Mouse (Mus musculus) intestine, embryonic 14.5 days (tissue): Measurements from ENCODE around the gene Zbtb16. TPM values are rescaled to one million over a fixed set of nuclear protein-coding genes. Genes with fewer than 3 reads are reported as not detected.
A peak's percentile ranks its signal among the peaks of the same experiment; 100 is the strongest.

Experiments
- ATAC-seq: fragments of 200-750 bp; cut with Nextera tagmentation; replicated peaks from 2 replicates; pipeline ENCODE4 v1.8.0; 2017; ENCODE audit warnings: low read depth, moderate number of reproducible peaks, moderate TSS enrichment, moderate library complexity; ENCODE audit not compliant: low FRiP score, low TSS enrichment
- DNase-seq: peaks from one replicate; pipeline ENCODE4 v3.0.0-alpha.2; 2018; ENCODE audit warnings: low spot score
- H3K27ac ChIP-seq: fragments of 300-500 bp; sonication (generic); 2 replicates; pipeline ENCODE4 v1.5.1; 2014; ENCODE audit warnings: low read depth, mild to moderate bottlenecking, control low read depth
- H3K27me3 ChIP-seq: fragments of 300-500 bp; sonication (generic); replicated peaks from 2 replicates; pipeline ENCODE4 v1.6.1; 2014; ENCODE audit warnings: low read length, control low read depth; ENCODE audit not compliant: control insufficient read depth, insufficient read depth
- H3K36me3 ChIP-seq: fragments of 300-500 bp; sonication (generic); 2 replicates; pipeline ENCODE4 v1.6.1; 2014; ENCODE audit warnings: low read length, control low read depth; ENCODE audit not compliant: control insufficient read depth, insufficient read depth
- H3K4me1 ChIP-seq: fragments of 300-500 bp; sonication (generic); replicated peaks from 2 replicates; pipeline ENCODE4 v1.6.1; 2014; ENCODE audit warnings: low read length, control low read depth, mixed read lengths; ENCODE audit not compliant: control insufficient read depth, insufficient read depth
- H3K4me2 ChIP-seq: fragments of 300-500 bp; sonication (generic); 2 replicates; pipeline ENCODE4 v1.6.1; 2014; ENCODE audit warnings: low read length
- H3K4me3 ChIP-seq: fragments of 300-500 bp; sonication (generic); 2 replicates; pipeline ENCODE4 v1.5.1; 2014; ENCODE audit warnings: low read depth, low read length, control low read depth, mixed read lengths
- H3K9ac ChIP-seq: fragments of 300-500 bp; sonication (generic); 2 replicates; pipeline ENCODE4 v1.6.1; 2014; ENCODE audit warnings: mild to moderate bottlenecking, low read length
- H3K9me3 ChIP-seq: fragments of 300-500 bp; sonication (generic); 2 replicates; pipeline ENCODE4 v1.6.1; 2016; ENCODE audit warnings: low read length, control low read depth; ENCODE audit not compliant: control insufficient read depth
- WGBS: fragments of 180-500 bp; shearing (Covaris S2); extraction: QIAGEN DNeasy Blood & Tissue Kit; methylation state at CpG from one replicate; pipeline ENCODE4 v1.1.7; 2014; 5-methylcytosine and 5-hydroxymethylcytosine counted together
- polyA plus RNA-seq: library from polyadenylated mRNA; unstranded; fragments of >200 nt; fragmentation: Nextera tagmentation; extraction: Ambion mirVana; gene quantifications from 2 replicates; pipeline ENCODE4 v1.2.1, GENCODE M21; 2014

Gene Zbtb16
- polyA plus RNA-seq, 1 experiment from 2014 or later, result 2.4 TPM

DNA sequence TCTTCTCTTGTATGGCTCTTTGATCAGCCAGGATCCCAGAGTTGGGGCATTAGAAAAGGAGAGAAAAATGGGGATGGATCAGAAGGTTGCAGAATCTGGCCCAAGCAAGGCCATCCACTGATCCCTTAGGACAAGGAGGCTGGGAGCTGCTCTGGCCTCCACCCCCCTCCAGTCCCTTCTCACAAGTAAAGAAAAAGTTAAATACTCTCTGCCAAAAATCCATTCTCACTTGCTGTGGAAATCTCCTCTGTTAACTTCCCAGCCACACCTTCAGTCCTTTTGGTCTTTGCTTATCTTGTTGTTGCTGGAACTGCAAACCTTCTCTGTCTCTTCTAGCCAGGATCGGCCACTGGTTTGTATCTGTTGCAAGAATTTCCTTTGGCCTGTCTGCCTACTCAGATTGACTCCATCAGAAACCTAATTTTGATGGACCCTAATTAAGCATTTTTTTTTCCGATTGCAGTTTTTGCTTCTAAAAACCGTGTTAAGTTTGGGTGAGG lies 218.5 kb downstream of the Zbtb16 start:
- no peak overlapping the region for H3K27ac ChIP-seq
- 82% methylated on average over 3 of the region's 3 CpGs for WGBS
- no peak for ATAC-seq

DNA sequence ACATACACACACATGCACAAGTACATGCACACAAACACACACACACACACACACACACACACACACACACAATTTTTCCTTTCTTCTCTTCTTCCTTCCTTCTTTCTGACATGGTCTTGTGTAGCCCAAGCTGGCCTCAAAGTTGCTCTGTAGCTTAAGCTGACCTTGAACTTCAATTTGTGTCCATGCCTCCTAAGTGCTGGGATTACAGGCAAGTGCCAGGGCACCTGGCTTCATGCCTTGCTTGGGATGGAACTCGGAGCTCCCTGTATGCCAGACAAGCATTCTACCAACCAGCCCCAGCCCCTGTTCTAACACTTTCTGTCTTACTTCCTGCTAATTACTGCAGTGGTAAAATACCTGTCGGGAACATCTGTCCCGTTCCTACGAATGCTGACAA lies 222.8 kb downstream of the Zbtb16 start:
- Histone ChIP-seq H3K27me3 (no peaks in the 10 kb centered on the region), H3K27ac (no peak overlapping the region), H3K4me2 (no peak overlapping the region), H3K4me3 (no peak overlapping the region), H3K9ac (no peak overlapping the region), H3K36me3 (no peaks in the 10 kb centered on the region), H3K9me3 (no peaks in the 10 kb centered on the region), H3K4me1 (no peaks in the 10 kb centered on the region; the same call in 1 of the 2 replicates)
- WGBS, result 86% methylated on average over 4 of the region's 4 CpGs
- no peak for DNase-seq
- ATAC-seq, result no peak

More for the DNA sequence above, 218.5 kb downstream of the Zbtb16 start:
- no peaks in the 10 kb centered on the region for H3K36me3 ChIP-seq
- no peak overlapping the region for H3K4me2 ChIP-seq
- H3K27me3 ChIP-seq, result no peaks in the 10 kb centered on the region
- no peak overlapping the region for H3K9ac ChIP-seq
- no peaks in the 10 kb centered on the region for H3K9me3 ChIP-seq
- H3K4me1 ChIP-seq, result no peaks in the 10 kb centered on the region; the same call in 1 of the 2 replicates
- no peak overlapping the region for H3K4me3 ChIP-seq
- no peak for DNase-seq

DNA sequence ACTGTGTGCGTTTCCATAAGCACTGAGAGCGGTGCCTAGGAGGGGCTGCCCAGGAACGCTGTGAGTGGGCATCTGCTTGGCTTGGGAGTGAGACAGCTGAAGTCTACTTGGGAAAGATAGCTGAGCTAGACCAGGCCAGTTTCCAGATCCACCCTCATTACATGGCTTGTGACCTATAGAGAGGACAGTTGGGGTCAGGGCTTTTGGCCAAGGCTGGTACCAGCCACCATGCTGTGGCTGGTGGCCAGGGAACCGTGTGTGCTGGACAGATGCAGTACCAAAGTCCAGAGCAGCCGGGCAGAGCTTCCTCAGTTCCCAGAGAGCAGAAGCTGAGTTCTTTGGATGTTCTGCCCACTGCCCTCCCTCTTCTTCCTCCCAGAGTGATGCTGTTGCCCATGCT lies 223.5 kb downstream of the Zbtb16 start:
- WGBS, result 86% methylated on average over 5 of the region's 5 CpGs
- H3K27me3 ChIP-seq, result no peaks in the 10 kb centered on the region

DNA sequence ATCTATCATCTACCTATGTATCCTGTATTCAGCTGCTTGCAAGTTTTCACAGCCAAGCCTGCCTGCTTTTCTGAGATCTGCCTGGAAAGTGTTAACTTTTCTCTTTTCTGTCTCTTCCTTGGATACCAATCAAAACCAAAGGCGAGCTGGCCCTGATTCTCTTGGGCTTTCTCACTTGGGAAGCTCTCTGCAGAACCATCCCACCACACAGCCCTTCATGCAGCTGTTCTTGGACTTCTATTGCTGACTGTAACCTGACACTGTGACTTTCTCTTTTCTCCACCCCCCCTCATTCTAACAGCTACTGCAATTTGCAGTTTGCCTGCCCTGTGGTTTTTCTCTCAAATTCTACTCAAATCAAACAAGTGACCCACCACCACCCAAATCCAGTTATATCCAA lies 225.0 kb downstream of the Zbtb16 start:
- DNase-seq (peak; percentile 36), ATAC-seq (no peak)
- no peak overlapping the region for H3K4me2 ChIP-seq
- no peak overlapping the region for H3K4me3 ChIP-seq
- H3K27me3 ChIP-seq, result no peaks in the 10 kb centered on the region
- no peak overlapping the region for H3K27ac ChIP-seq
- WGBS, result 20% methylated on average over 1 of the region's 1 CpGs
- no peaks in the 10 kb centered on the region for H3K4me1 ChIP-seq
- no peak overlapping the region for H3K9ac ChIP-seq
- no peaks in the 10 kb centered on the region for H3K36me3 ChIP-seq
- H3K9me3 ChIP-seq, result no peaks in the 10 kb centered on the region

More for the DNA sequence above, 223.5 kb downstream of the Zbtb16 start:
- H3K4me1 ChIP-seq, result no peaks in the 10 kb centered on the region; the same call in 1 of the 2 replicates
- no peaks in the 10 kb centered on the region for H3K9me3 ChIP-seq
- H3K9ac ChIP-seq, result no peak overlapping the region
- no peak overlapping the region for H3K4me3 ChIP-seq
- ATAC-seq (no peak), DNase-seq (peak; percentile 27)
- H3K4me2 ChIP-seq, result no peak overlapping the region
- H3K36me3 ChIP-seq, result no peaks in the 10 kb centered on the region
- no peak overlapping the region for H3K27ac ChIP-seq

DNA sequence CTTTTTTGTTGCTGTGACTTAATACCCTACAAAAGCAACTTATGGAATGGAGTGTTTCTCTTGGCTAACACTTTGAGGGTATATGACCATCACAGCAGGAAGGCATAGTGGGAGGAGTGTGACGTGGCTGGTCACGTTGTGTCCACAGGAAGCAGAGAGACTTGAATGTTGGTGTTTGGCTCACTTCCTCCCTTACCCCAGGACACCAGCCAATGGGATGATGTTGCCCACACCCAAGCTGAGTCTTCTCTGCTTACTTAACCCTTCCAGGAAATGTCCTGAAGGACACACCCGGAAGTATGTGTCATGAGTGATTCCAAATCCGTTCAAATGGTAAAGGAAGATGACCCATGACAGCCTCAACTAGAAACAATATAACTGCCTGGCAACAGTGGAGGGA lies 226.3 kb downstream of the Zbtb16 start:
- ATAC-seq (no peak), DNase-seq (no peak)
- Histone ChIP-seq H3K9ac (no peak overlapping the region), H3K27ac (no peak overlapping the region), H3K27me3 (no peaks in the 10 kb centered on the region), H3K4me3 (no peak overlapping the region), H3K36me3 (no peaks in the 10 kb centered on the region), H3K4me2 (no peak overlapping the region), H3K9me3 (no peaks in the 10 kb centered on the region), H3K4me1 (no peaks in the 10 kb centered on the region)
- 74% methylated on average over 4 of the region's 4 CpGs for WGBS

DNA sequence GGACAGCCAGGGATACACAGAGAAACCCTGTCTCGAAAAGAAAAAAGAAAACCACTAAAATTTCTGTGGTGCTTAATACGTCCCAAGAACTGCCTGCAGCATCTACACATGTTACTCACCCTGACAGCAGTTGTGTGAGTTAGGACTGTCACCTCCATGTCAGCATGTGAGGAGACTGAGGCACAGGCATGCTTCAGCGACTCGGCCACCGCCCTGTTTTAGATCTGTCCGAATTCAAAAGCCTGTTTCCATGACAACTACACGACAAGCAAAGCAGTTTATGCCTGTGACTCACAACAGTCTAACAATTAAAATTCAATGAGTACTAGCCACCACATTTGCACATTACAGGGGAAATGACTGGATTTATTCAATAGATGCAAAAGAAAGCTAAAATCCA lies 228.6 kb downstream of the Zbtb16 start:
- no peaks in the 10 kb centered on the region for H3K27me3 ChIP-seq
- no peak overlapping the region for H3K4me2 ChIP-seq
- 82% methylated on average over 7 of the region's 7 CpGs for WGBS
- DNase-seq (no peak), ATAC-seq (no peak)
- no peaks in the 10 kb centered on the region for H3K36me3 ChIP-seq
- no peak overlapping the region for H3K27ac ChIP-seq
- H3K9me3 ChIP-seq, result no peaks in the 10 kb centered on the region
- H3K9ac ChIP-seq, result no peak overlapping the region
- no peaks in the 10 kb centered on the region for H3K4me1 ChIP-seq
- H3K4me3 ChIP-seq, result no peak overlapping the region

DNA sequence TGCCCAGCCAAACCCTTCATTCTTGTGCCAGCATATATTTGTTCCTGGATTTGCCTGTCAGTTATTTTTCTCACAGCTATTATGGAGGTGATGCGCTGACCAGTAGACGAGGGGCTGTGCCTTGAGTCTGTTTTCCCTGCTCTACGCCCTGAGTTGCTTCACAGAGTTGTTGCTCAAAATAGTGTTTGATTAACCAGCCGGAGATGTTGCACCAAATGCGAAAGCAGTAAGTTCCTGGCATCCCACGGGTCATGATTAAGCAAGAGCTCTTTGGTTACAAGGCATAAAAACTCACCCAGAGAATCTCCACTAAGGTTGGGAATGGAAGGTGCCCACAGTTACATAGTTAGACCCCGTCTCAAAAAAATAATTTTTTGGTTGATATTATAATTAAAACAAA lies 229.9 kb downstream of the Zbtb16 start:
- Histone ChIP-seq H3K27me3 (no peaks in the 10 kb centered on the region), H3K27ac (no peak overlapping the region), H3K9me3 (no peaks in the 10 kb centered on the region), H3K9ac (no peak overlapping the region), H3K4me2 (no peak overlapping the region), H3K4me1 (no peaks in the 10 kb centered on the region), H3K36me3 (no peaks in the 10 kb centered on the region), H3K4me3 (no peak overlapping the region)
- DNase-seq, result no peak
- 88% methylated on average over 7 of the region's 7 CpGs for WGBS
- ATAC-seq, result no peak

DNA sequence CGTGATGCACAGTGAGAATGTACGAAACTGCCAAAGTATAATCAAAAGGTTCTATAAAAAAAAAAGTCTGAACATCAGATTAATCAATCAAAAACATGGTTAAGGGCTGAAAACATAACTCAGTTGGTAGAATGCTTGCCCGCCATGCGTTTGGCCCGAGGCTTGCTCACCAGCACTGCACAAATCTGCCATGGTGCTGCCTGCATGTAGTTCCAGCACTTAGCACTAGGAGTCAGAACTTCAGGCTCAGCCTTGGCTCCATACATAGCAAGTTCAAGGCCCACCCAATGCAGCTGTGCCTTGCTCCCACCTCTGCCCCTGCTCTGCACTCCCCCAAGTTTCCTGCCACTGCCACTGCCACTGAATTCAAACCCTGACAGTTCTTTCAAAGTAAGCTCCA lies 230.3 kb downstream of the Zbtb16 start:
- no peak for DNase-seq
- Histone ChIP-seq H3K4me1 (no peaks in the 10 kb centered on the region), H3K4me2 (no peak overlapping the region)

DNA sequence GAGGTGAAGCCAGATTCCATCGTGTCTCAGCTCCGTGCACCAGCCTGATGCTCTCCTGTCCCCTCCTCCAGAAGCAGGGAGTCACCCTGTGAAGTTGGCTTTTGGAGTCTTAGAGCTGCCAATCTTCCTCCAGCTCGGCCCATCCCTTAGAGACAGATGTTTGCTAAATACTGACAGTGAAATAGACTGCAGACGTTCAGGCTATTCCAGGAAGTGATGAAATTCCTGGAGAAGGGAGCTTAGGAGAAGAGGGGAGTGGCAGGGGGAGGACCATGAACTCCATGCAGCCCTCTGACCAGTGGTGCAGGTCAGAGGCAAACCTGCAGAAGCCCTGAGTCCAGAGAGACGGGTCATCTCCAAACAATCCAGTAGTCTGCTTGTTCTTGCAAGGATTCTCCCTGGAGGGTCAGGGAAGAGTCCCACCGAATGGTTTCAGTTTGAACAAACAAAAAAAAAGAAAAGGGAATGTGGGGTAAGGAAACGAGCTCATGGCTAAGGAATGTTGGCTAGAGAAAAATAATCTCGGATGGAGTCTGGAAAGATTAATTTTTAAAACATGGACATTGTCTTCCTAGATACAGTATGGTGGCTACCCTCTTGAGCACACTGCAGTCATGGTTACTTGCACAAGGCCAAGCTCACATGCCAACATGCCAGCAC lies 231.0 kb downstream of the Zbtb16 start, which contains the start of gene Nnmt:
Gene Nnmt, minus strand, starts transcription at position 215 of the 660 bp plus-strand sequence.
- WGBS, result 12% methylated on average over 8 of the region's 8 CpGs
- H3K27me3 ChIP-seq, result no peaks in the 10 kb centered on the region
- no peak within 1 kb of the TSS for H3K9ac ChIP-seq
- peak; percentile 57 for DNase-seq
- ATAC-seq, result no peak
- H3K36me3 ChIP-seq, result no peaks in the 10 kb centered on the region
- H3K4me2 ChIP-seq, result peak within 1 kb of the TSS; percentile 14
- no peaks in the 10 kb centered on the region for H3K9me3 ChIP-seq
- no peak within 1 kb of the TSS for H3K4me3 ChIP-seq
- no peaks in the 10 kb centered on the region for H3K4me1 ChIP-seq
- peak within 1 kb of the TSS; percentile 48; the same call in 1 of the 2 replicates for H3K27ac ChIP-seq

More for the DNA sequence above, 230.3 kb downstream of the Zbtb16 start:
- Histone ChIP-seq H3K27me3 (no peaks in the 10 kb centered on the region), H3K36me3 (no peaks in the 10 kb centered on the region), H3K27ac (no peak overlapping the region), H3K9me3 (no peaks in the 10 kb centered on the region), H3K4me3 (no peak overlapping the region), H3K9ac (no peak overlapping the region)
- WGBS, result 84% methylated on average over 5 of the region's 5 CpGs
- no peak for ATAC-seq
